Mouse (Mus musculus): ENCODE results near the gene Usp47. TPM values are rescaled to one million over a fixed set of nuclear protein-coding genes. Genes with fewer than 3 reads are reported as not detected.

Gene Usp47
- total and polyA plus RNA-seq, 3 experiments: 37.3 to 122 (median 47.8) TPM

DNA sequence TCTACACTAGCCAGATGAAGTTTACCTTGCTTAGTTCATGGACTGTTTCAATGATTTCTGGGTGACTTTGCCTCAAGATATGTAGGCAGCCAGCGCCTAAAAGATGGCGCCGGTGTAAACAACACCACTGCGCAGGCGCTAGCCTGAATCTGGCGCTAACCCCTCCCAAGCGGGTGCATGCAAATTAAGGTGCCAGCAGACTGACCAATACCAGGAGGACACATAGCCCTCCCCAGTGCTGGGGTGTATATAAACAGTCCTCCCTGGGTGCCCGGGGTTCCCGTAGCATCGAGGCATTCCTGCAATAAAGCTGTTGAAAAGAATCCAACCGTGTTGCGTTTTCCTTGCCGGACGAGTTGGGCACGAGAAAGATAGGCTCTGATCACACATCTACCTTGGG is 41.0 kb upstream of the Usp47 start:
- Histone ChIP-seq H3K27ac (ENCODE audit: control insufficient read depth, low read depth, low read length) (no peak overlapping the region), H3K36me3 (ENCODE audit: control insufficient read depth in 1 of 2, insufficient read depth in 2 of 2, low read length in 2 of 2) (no peaks in the 10 kb centered on the region), H3K4me1 (ENCODE audit: control insufficient read depth in 1 of 2, insufficient read depth in 2 of 2, low read length in 2 of 2) (no peaks in the 10 kb centered on the region), H3K79me2 (ENCODE audit: control insufficient read depth, insufficient read depth, low read length, poor library complexity) (no peaks in the 10 kb centered on the region), H3K27me3 (ENCODE audit: control insufficient read depth in 1 of 2, insufficient read depth in 2 of 2, low read length in 2 of 2) (no peaks in the 10 kb centered on the region), H3K4me3 (ENCODE audit: control insufficient read depth in 1 of 2, insufficient read depth in 1 of 2, low read depth in 2 of 2, low read length in 2 of 2) (no peak overlapping the region), H3K9me3 (replicated peaks; ENCODE audit: insufficient read depth, low read length) (no peaks in the 10 kb centered on the region), H3K9ac (ENCODE audit: control insufficient read depth, low read depth, low read length, poor library complexity, severe bottlenecking) (no peak overlapping the region)
- TF ChIP-seq GATA1 (IDR thresholded peaks at IDR 0.05; ENCODE audit: low read depth, low read length): no peak
- TF ChIP-seq KAT2A (conservative IDR thresholded peaks at IDR 0.05; ENCODE audit: low read depth, low read length): no peak
- TF ChIP-seq NELFE (IDR thresholded peaks at IDR 0.05; ENCODE audit: low read depth, low read length): no peak
- no peak for TF ChIP-seq CHD1 (IDR thresholded peaks at IDR 0.05; ENCODE audit: low read depth, low read length)
- no peak for TF ChIP-seq TAL1 (IDR thresholded peaks at IDR 0.05; ENCODE audit: low read length)
- TF ChIP-seq MAX (IDR thresholded peaks at IDR 0.05; ENCODE audit: low read length): no peak
- TF ChIP-seq ZMIZ1 (IDR thresholded peaks at IDR 0.05; ENCODE audit: low read depth, low read length): no peak
- no peak for DNase-seq (ENCODE audit: low read depth, low spot score)

DNA sequence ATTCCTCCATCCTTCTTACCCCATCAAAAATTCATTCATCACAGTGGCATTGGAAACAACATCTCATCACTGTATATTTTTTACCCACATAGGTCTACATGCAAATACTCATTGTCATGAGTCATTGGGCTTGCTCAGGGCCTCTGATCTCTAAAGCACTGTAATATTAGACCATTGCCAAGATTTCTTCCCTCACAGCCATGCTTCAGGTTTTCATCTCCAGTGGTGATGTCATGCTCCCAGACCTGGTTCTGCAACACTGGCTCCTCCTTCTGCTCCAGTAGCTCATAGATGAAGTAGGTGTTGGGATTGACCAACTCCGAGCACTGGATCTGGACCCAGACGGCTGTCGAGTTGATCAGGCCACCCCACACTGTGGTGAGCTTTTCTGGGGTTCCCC is 38.8 kb upstream of the Usp47 start:
- Histone ChIP-seq H3K36me3 (ENCODE audit: control insufficient read depth in 1 of 2, insufficient read depth in 2 of 2, low read length in 2 of 2) (no peaks in the 10 kb centered on the region), H3K4me3 (ENCODE audit: control insufficient read depth in 1 of 2, insufficient read depth in 1 of 2, low read depth in 2 of 2, low read length in 2 of 2) (no peak overlapping the region), H3K27ac (ENCODE audit: control insufficient read depth, low read depth, low read length) (no peak overlapping the region), H3K79me2 (ENCODE audit: control insufficient read depth, insufficient read depth, low read length, poor library complexity) (no peaks in the 10 kb centered on the region), H3K4me1 (ENCODE audit: control insufficient read depth in 1 of 2, insufficient read depth in 2 of 2, low read length in 2 of 2) (no peaks in the 10 kb centered on the region), H3K9me3 (replicated peaks; ENCODE audit: insufficient read depth, low read length) (no peaks in the 10 kb centered on the region), H3K27me3 (ENCODE audit: control insufficient read depth in 1 of 2, insufficient read depth in 2 of 2, low read length in 2 of 2) (no peaks in the 10 kb centered on the region), H3K9ac (ENCODE audit: control insufficient read depth, low read depth, low read length, poor library complexity, severe bottlenecking) (no peak overlapping the region)
- TF ChIP-seq NRF1 (IDR thresholded peaks at IDR 0.05; ENCODE audit: insufficient read depth, low read depth, low read length, poor library complexity, severe bottlenecking) (no peak), TAL1 (IDR thresholded peaks at IDR 0.05; ENCODE audit: low read length) (no peak), MAX (IDR thresholded peaks at IDR 0.05; ENCODE audit: low read length) (no peak), E2F4 (IDR thresholded peaks at IDR 0.05; ENCODE audit: borderline replicate concordance, low read depth, low read length) (no peak), ZMIZ1 (IDR thresholded peaks at IDR 0.05; ENCODE audit: low read depth, low read length) (no peak), MAFK (IDR thresholded peaks at IDR 0.05; ENCODE audit: borderline replicate concordance, low read depth, low read length) (no peak), CHD1 (IDR thresholded peaks at IDR 0.05; ENCODE audit: low read depth, low read length) (no peak), BHLHE40 (IDR thresholded peaks at IDR 0.05; ENCODE audit: borderline replicate concordance, low read depth, low read length) (no peak)
- no peak for DNase-seq (ENCODE audit: low read depth, low spot score)

DNA sequence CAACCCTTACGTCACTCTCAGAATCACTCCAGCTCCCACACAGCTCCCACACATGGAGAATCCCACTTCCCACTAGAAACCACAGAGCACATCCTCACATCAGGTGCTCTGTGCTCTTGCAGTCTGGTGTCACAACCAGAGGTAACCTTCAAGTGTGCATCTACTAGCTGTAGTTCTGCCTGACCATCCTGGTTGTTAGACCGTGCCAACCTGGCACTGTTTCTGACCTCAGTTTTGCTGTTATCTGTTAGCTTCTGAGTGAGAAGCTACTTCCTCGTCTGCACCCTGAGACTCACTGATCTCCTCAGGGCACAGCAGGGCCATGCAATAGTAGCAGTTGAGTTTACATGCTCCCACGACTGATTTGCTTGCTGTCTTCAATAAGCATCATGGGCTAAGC is 38.0 kb upstream of the Usp47 start:
- Histone ChIP-seq H3K4me3 (ENCODE audit: control insufficient read depth in 1 of 2, insufficient read depth in 1 of 2, low read depth in 2 of 2, low read length in 2 of 2) (no peak overlapping the region), H3K9ac (ENCODE audit: control insufficient read depth, low read depth, low read length, poor library complexity, severe bottlenecking) (no peak overlapping the region), H3K4me1 (ENCODE audit: control insufficient read depth in 1 of 2, insufficient read depth in 2 of 2, low read length in 2 of 2) (no peaks in the 10 kb centered on the region), H3K36me3 (ENCODE audit: control insufficient read depth in 1 of 2, insufficient read depth in 2 of 2, low read length in 2 of 2) (no peaks in the 10 kb centered on the region), H3K79me2 (ENCODE audit: control insufficient read depth, insufficient read depth, low read length, poor library complexity) (no peaks in the 10 kb centered on the region), H3K27me3 (ENCODE audit: control insufficient read depth in 1 of 2, insufficient read depth in 2 of 2, low read length in 2 of 2) (no peaks in the 10 kb centered on the region), H3K9me3 (replicated peaks; ENCODE audit: insufficient read depth, low read length) (no peaks in the 10 kb centered on the region), H3K27ac (ENCODE audit: control insufficient read depth, low read depth, low read length) (no peak overlapping the region)
- peak; percentile 17 for DNase-seq (ENCODE audit: low read depth, low spot score)
- TF ChIP-seq ZNF384 (IDR thresholded peaks at IDR 0.05; ENCODE audit: low read depth, low read length) (no peak), CTCF (IDR thresholded peaks at IDR 0.05 in 2 of 3, conservative IDR thresholded peaks at IDR 0.05 in 1 of 3; ENCODE audit: control insufficient read depth in 1 of 3, insufficient read depth in 1 of 3, low read depth in 2 of 3, low read length in 3 of 3, poor library complexity in 1 of 3, severe bottlenecking in 1 of 3) (no peak), BHLHE40 (IDR thresholded peaks at IDR 0.05; ENCODE audit: borderline replicate concordance, low read depth, low read length) (no peak), TCF12 (IDR thresholded peaks at IDR 0.05; ENCODE audit: low read depth, low read length) (no peak), SMC3 (IDR thresholded peaks at IDR 0.05; ENCODE audit: low read depth, low read length) (no peak), MAZ (IDR thresholded peaks at IDR 0.05; ENCODE audit: low read depth, low read length) (no peak), RCOR1 (IDR thresholded peaks at IDR 0.05; ENCODE audit: low read depth, low read length) (no peak), ZC3H11A (IDR thresholded peaks at IDR 0.05; ENCODE audit: low read depth, low read length) (no peak), MAX (IDR thresholded peaks at IDR 0.05; ENCODE audit: low read length) (no peak), RAD21 (IDR thresholded peaks at IDR 0.05; ENCODE audit: low read depth, low read length) (no peak), POLR2A (IDR thresholded peaks at IDR 0.05; ENCODE audit: control insufficient read depth in 1 of 2, insufficient read depth in 1 of 2, low read depth in 1 of 2, low read length in 2 of 2, poor library complexity in 1 of 2) (no peak), ZMIZ1 (IDR thresholded peaks at IDR 0.05; ENCODE audit: low read depth, low read length) (no peak), JUND (IDR thresholded peaks at IDR 0.05; ENCODE audit: low read depth, low read length) (no peak), GABPA (IDR thresholded peaks at IDR 0.05; ENCODE audit: low read depth, low read length) (no peak), NRF1 (IDR thresholded peaks at IDR 0.05; ENCODE audit: insufficient read depth, low read depth, low read length, poor library complexity, severe bottlenecking) (no peak), TBP (IDR thresholded peaks at IDR 0.05; ENCODE audit: low read depth, low read length) (no peak)

Measured in MEL (cell line).